Mouse (Mus musculus): ENCODE data around the gene Prr14.
"Not testable (repeated sequence)": the region's sequence is repeated elsewhere in the genome, so short reads cannot be mapped to it uniquely, and the experiment has no call there.

The Prr14 gene

GRCm38 (mm10) chr7:127459311-127459710 lies at the start of gene Prr14:
Gene Prr14 (plus strand): TSS chr7:127459611.
- not testable (repeated sequence) for DNase-seq (ENCODE audit: low read depth, low spot score)

- no peak for DNase-seq (ENCODE audit: low read depth, low spot score)
Observed at GRCm38 (mm10) chr7:127411418-127411817, 48.0 kb upstream of the Prr14 start.

GRCm38 (mm10) chr7:127421388-127422191 lies 37.8 kb upstream of the Prr14 start, which contains the start of gene Zfp688:
Gene Zfp688 (minus strand): TSS chr7:127422068.
- peak; percentile 76 for DNase-seq (ENCODE audit: low read depth, low spot score)

- DNase-seq (ENCODE audit: low read depth, low spot score) = no peak
Observed at GRCm38 (mm10) chr7:127422247-127422646, 37.2 kb upstream of the Prr14 start.

- no peak for DNase-seq (ENCODE audit: low read depth, low spot score)
Observed at GRCm38 (mm10) chr7:127425291-127425690, 34.1 kb upstream of the Prr14 start.

GRCm38 (mm10) chr7:127425911-127426310 lies 33.5 kb upstream of the Prr14 start:
- no peak for DNase-seq (ENCODE audit: low read depth, low spot score)

GRCm38 (mm10) chr7:127426354-127426753 lies 33.1 kb upstream of the Prr14 start:
- DNase-seq (ENCODE audit: low read depth, low spot score) = no peak

- no peak for DNase-seq (ENCODE audit: low read depth, low spot score)
Observed at GRCm38 (mm10) chr7:127435206-127435605, 24.2 kb upstream of the Prr14 start.

GRCm38 (mm10) chr7:127437724-127438123 lies 21.7 kb upstream of the Prr14 start:
- no peak for DNase-seq (ENCODE audit: low read depth, low spot score)

GRCm38 (mm10) chr7:127443976-127444375 lies 15.4 kb upstream of the Prr14 start:
- DNase-seq (ENCODE audit: low read depth, low spot score) = no peak

GRCm38 (mm10) chr7:127448521-127449300 lies 10.7 kb upstream of the Prr14 start, which contains the start of gene Zfp689:
Gene Zfp689 (minus strand): TSS chr7:127449158.
- peak; percentile 89 for DNase-seq (ENCODE audit: low read depth, low spot score)

GRCm38 (mm10) chr7:127449966-127450365 lies 9.4 kb upstream of the Prr14 start:
- no peak for DNase-seq (ENCODE audit: low read depth, low spot score)

- no peak for DNase-seq (ENCODE audit: low read depth, low spot score)
Observed at GRCm38 (mm10) chr7:127453056-127453455, 6.4 kb upstream of the Prr14 start.

GRCm38 (mm10) chr7:127454905-127455304 lies 4.5 kb upstream of the Prr14 start:
- no peak for DNase-seq (ENCODE audit: low read depth, low spot score)

GRCm38 (mm10) chr7:127458371-127459122 lies 864 bp upstream of the Prr14 start:
- DNase-seq (ENCODE audit: low read depth, low spot score) = not testable (repeated sequence)

GRCm38 (mm10) chr7:127465191-127465590 lies 5.8 kb downstream of the Prr14 start:
- no peak for DNase-seq (ENCODE audit: low read depth, low spot score)

GRCm38 (mm10) chr7:127465670-127466069 lies 6.3 kb downstream of the Prr14 start:
- not testable (repeated sequence) for DNase-seq (ENCODE audit: low read depth, low spot score)

GRCm38 (mm10) chr7:127466606-127467005 lies 7.2 kb downstream of the Prr14 start:
- no peak for DNase-seq (ENCODE audit: low read depth, low spot score)

- DNase-seq (ENCODE audit: low read depth, low spot score) = no peak
Observed at GRCm38 (mm10) chr7:127470011-127470715, 10.8 kb downstream of the Prr14 start.

- peak; percentile 90 for DNase-seq (ENCODE audit: low read depth, low spot score)
Observed at GRCm38 (mm10) chr7:127470743-127471645, 11.6 kb downstream of the Prr14 start.

Data from WW6 (cell line).